12 mouse cellular contexts compared by ENCODE assay signal in the genomic region with DNA sequence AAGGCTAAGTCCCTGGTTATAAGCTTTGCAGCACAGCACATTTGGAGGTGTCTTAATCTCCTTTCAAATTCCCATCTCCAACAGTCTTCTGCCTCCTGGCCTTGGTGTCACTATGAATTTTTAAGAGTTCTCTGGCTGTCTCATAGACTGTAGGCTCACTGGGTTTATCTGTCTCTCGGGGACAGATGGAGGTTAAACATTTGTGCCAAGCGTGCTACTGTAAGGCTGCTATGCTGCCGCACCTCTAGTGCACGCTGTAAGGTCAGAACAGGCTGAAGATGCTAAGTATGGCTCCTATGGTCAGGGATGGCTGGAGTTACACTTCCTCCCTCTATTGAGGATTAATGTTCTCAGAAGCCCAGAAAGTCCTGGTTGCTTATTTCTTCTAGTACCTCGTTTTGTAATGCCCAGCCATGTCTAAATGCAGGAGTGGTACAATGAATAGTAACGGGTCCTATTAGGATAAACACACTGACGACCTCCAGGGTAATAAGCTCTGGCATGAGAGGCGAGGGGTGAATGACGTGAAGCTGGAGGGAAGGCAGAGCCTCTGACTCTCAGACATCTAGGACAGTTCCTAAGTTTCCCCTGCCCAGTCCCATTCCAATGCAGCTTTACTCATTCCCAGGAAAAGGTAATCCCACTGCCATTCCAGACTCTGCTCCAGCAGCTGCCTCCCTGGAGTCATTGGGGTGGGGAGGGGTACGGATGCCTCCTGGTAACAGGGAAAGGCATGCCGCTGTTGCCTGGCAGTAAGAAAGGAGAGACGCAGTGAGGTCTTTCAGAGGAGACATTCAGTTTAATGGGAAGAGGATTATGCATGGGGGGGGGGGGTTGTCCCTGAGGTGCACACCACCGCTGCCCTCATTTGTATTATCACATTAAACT. TPM values are rescaled to one million over a fixed set of nuclear protein-coding genes. Genes with fewer than 3 reads are reported as not detected.
DNase-seq lines count a peak whose midpoint lies in the region; ATAC-seq lines count a peak whose summit lies in the region.
"Had no signal": no experiment of that assay in that cellular context is flagged by ENCODE, and none has a peak within 500 bp of the region (broad histone marks: within the 10 kb centered on the region; RNA-seq: fewer than 3 reads in every experiment).

No protein-coding gene starts in this region.

- H3K36me3 ChIP-seq in heart, embryonic 16.5 days (ENCODE audit: control insufficient read depth, insufficient read depth) = no peaks in the 10 kb centered on the region
- H3K36me3 ChIP-seq in embryonic facial prominence, embryonic 14.5 days (ENCODE audit: control insufficient read depth, insufficient read depth, low read length) = 0 out of 2 replicates have a peak, but pooled peaks cover 3% of the 10 kb centered on the region
- H3K36me3 ChIP-seq in limb, embryonic 11.5 days (ENCODE audit: control insufficient read depth, insufficient read depth, low read length) = no peaks in the 10 kb centered on the region

- H3K27ac ChIP-seq in heart, embryonic 16.5 days (ENCODE audit: low read length) = peak overlapping the region; percentile 42
- H3K27ac ChIP-seq in embryonic facial prominence, embryonic 14.5 days (replicated peaks; ENCODE audit: low read depth, low read length) = no peak overlapping the region
- no peak overlapping the region for H3K27ac ChIP-seq in limb, embryonic 11.5 days (replicated peaks; ENCODE audit: low read depth, low read length)
- H3K27ac ChIP-seq: embryonic facial prominence, embryonic 15.5 days; heart, adult 2 months had no signal

- H3K27me3 ChIP-seq in heart, embryonic 16.5 days (ENCODE audit: control insufficient read depth, insufficient read depth, low read length) = no peaks in the 10 kb centered on the region
- no peaks in the 10 kb centered on the region for H3K27me3 ChIP-seq in embryonic facial prominence, embryonic 14.5 days (replicated peaks; ENCODE audit: control insufficient read depth, insufficient read depth, low read length)
- no peaks in the 10 kb centered on the region for H3K27me3 ChIP-seq in limb, embryonic 11.5 days (ENCODE audit: control insufficient read depth, insufficient read depth, low read length)
- H3K27me3 ChIP-seq: CH12.LX; embryonic facial prominence, embryonic 15.5 days had no signal

- no peak for DNase-seq in heart, postnatal 36 days
- peak; percentile 43 for DNase-seq in embryonic facial prominence, embryonic 14.5 days (ENCODE audit: low spot score)
- DNase-seq in limb, embryonic 11.5 days (ENCODE audit: low spot score) = peak; percentile 38
- peak; percentile 66 for DNase-seq in retina, postnatal 1 day
- no peak for DNase-seq in spleen, postnatal 10 days (ENCODE audit: low spot score in 2 of 2)
- DNase-seq in spleen, adult 12 weeks (ENCODE audit: low spot score) = no peak
- no peak for DNase-seq in right cerebral cortex, adult 2 months (ENCODE audit: low spot score in 2 of 2)
- DNase-seq: heart, adult 2 months; lung, postnatal 14 days had no signal

- no peak overlapping the region for H3K4me3 ChIP-seq in heart, embryonic 16.5 days (ENCODE audit: low read length)
- no peak overlapping the region for H3K4me3 ChIP-seq in embryonic facial prominence, embryonic 14.5 days (ENCODE audit: low read depth, low read length)
- H3K4me3 ChIP-seq in limb, embryonic 11.5 days (ENCODE audit: low read depth, low read length) = no peak overlapping the region
- H3K4me3 ChIP-seq: embryonic facial prominence, embryonic 15.5 days; heart, adult 2 months had no signal

- 48% methylated on average over 13 of the region's 13 CpGs for WGBS in heart, embryonic 16.5 days
- 47% methylated on average over 13 of the region's 13 CpGs for WGBS in embryonic facial prominence, embryonic 14.5 days
- WGBS in limb, embryonic 11.5 days = 49% methylated on average over 13 of the region's 13 CpGs

- H3K4me2 ChIP-seq in heart, embryonic 16.5 days (ENCODE audit: low read depth, low read length) = no peak overlapping the region
- no peak overlapping the region for H3K4me2 ChIP-seq in embryonic facial prominence, embryonic 14.5 days (ENCODE audit: low read depth, low read length)
- peak overlapping the region; percentile 7; the same call in 1 of the 2 replicates for H3K4me2 ChIP-seq in limb, embryonic 11.5 days (ENCODE audit: low read depth, severe bottlenecking)
- H3K4me2 ChIP-seq: embryonic facial prominence, embryonic 15.5 days had no signal

- H3K9me3 ChIP-seq in heart, embryonic 16.5 days (replicated peaks; ENCODE audit: control insufficient read depth, low read length) = no peaks in the 10 kb centered on the region
- no peaks in the 10 kb centered on the region for H3K9me3 ChIP-seq in embryonic facial prominence, embryonic 14.5 days (ENCODE audit: control insufficient read depth, low read length)
- no peaks in the 10 kb centered on the region for H3K9me3 ChIP-seq in limb, embryonic 11.5 days (ENCODE audit: control insufficient read depth, low read length)
- H3K9me3 ChIP-seq: embryonic facial prominence, embryonic 15.5 days had no signal

- peak; percentile 57; the same call in 1 of the 2 replicates for ATAC-seq in heart, embryonic 16.5 days (replicated peaks; ENCODE audit: extremely low read depth, insufficient read depth, low FRiP score)
- peak; percentile 37; the same call in 1 of the 2 replicates for ATAC-seq in embryonic facial prominence, embryonic 14.5 days (ENCODE audit: low read depth)
- ATAC-seq in limb, embryonic 11.5 days (ENCODE audit: insufficient number of reproducible peaks, low FRiP score, low TSS enrichment, low read depth) = no peak

- intact Hi-C loops in heart, postnatal 36 days (cut with DNase I) = loop anchor here (5.0 kb wide), 1 partner anchor 35 kb away; no protein-coding TSS in a partner anchor

- no peak overlapping the region; the same call in 1 of the 2 replicates for H3K9ac ChIP-seq in heart, embryonic 16.5 days (ENCODE audit: low read length)
- no peak overlapping the region for H3K9ac ChIP-seq in embryonic facial prominence, embryonic 14.5 days (ENCODE audit: low read depth, low read length)
- H3K9ac ChIP-seq in limb, embryonic 11.5 days (ENCODE audit: low read length) = no peak overlapping the region
- H3K9ac ChIP-seq: embryonic facial prominence, embryonic 15.5 days had no signal

- H3K4me1 ChIP-seq in heart, embryonic 16.5 days (ENCODE audit: control insufficient read depth, insufficient read depth, low read length) = peaks cover 33% of the 10 kb centered on the region
- H3K4me1 ChIP-seq in embryonic facial prominence, embryonic 14.5 days (ENCODE audit: control insufficient read depth, insufficient read depth, low read length) = peaks cover 22% of the 10 kb centered on the region
- H3K4me1 ChIP-seq in limb, embryonic 11.5 days (ENCODE audit: control insufficient read depth, insufficient read depth, low read length) = peaks cover 27% of the 10 kb centered on the region

RNA-seq across cellular contexts. Expression of a gene that starts 43.3 kb away (rescaled TPM):
- 39.8 and 46.7 TPM in 2 replicates for polyA plus RNA-seq in heart, embryonic 16.5 days (2015; fragmentation: Nextera tagmentation; extraction: Ambion mirVana)
- total RNA-seq in heart, postnatal 36 days (2021) = 10 to 100 TPM; 18.8 to 19.1 TPM
- polyA plus RNA-seq in embryonic facial prominence, embryonic 14.5 days (2014; fragmentation: Nextera tagmentation; extraction: Ambion mirVana) = 34.9 and 35.3 TPM in 2 replicates
- 40.4 and 47.9 TPM in 2 replicates for polyA plus RNA-seq in limb, embryonic 11.5 days (2014; fragmentation: Nextera tagmentation; extraction: Ambion mirVana)

Comparison
In these comparisons a context has a peak if more than half of its experiments do, and no peak if none do; other contexts are left out.
1. DNase-seq: peak in embryonic facial prominence, embryonic 14.5 days (single experiment), limb, embryonic 11.5 days (single experiment) and retina, postnatal 1 day (single experiment); none in heart, postnatal 36 days (0 of 2), spleen, postnatal 10 days (0 of 2), spleen, adult 12 weeks (single experiment) and right cerebral cortex, adult 2 months (0 of 2).